Mouse (Mus musculus): ENCODE results near the gene Cyp4f13. TPM values are rescaled to one million over a fixed set of nuclear protein-coding genes. Genes with fewer than 3 reads are reported as not detected.

Gene Cyp4f13
- total RNA-seq, 2 experiments from 2014 or later = 22.6 to 25.2 TPM

DNA sequence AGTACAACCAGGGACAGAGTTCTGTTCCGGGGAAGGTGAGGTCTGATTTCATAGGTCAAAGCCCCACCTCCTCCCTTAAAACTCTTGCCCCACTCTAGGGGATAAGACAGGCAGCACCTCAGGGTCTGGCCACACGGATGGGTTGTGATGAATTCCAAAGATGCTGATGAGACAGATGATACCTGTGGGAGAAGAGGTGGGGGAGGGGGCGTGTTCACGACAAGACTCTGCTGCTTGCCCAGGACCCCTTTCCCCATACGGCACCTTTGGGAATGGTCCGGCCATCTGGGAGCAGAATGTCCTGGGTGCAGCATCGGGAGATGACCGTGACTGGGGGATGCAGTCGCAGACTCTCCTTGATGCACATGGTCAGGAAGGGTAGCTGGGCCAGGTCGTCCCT, 41.0 kb downstream of the Cyp4f13 start:
- DNase-seq (ENCODE audit: low spot score in 2 of 2) = no peak

DNA sequence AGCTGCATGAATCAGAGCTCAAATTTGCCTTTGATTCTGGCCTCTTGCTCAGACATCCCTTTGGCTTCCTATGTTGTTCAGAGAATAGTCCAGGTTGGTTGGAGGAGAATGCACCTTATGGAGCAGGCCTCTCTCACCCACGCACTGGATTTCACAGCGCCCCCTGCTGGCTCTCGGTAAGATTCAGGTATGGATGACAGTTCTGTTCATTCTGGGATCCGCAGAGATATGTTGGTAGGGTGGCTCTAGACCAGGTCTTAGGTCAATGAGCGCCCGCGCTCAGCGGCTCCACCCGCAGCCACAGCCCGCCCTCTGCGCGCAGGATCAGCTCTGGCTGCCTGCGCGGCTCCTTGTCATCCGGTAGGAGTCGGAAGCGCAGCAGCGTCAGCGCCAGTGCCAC, 42.0 kb downstream of the Cyp4f13 start:
- DNase-seq (ENCODE audit: low spot score in 2 of 2) = peak; percentile 14 to 22

DNA sequence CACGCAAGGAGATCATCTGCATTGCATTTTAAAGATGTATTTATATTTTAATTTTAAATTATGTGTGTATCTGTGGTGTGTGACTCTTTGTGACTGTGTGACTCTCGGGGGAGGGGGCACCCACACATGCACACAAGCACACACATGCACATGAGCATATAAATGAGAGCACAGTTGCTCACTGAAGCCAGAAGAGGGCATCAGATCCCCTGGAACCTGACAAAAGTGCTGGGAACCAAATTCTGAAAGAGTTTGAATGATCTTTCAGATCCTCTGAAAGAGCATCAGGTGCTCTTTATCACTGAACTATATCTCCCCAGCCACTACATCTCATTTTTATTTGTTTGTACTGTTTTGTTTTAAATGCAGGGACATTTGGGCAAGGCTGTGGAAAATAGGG, 42.8 kb downstream of the Cyp4f13 start:
- no peak for DNase-seq (ENCODE audit: low spot score in 2 of 2)

DNA sequence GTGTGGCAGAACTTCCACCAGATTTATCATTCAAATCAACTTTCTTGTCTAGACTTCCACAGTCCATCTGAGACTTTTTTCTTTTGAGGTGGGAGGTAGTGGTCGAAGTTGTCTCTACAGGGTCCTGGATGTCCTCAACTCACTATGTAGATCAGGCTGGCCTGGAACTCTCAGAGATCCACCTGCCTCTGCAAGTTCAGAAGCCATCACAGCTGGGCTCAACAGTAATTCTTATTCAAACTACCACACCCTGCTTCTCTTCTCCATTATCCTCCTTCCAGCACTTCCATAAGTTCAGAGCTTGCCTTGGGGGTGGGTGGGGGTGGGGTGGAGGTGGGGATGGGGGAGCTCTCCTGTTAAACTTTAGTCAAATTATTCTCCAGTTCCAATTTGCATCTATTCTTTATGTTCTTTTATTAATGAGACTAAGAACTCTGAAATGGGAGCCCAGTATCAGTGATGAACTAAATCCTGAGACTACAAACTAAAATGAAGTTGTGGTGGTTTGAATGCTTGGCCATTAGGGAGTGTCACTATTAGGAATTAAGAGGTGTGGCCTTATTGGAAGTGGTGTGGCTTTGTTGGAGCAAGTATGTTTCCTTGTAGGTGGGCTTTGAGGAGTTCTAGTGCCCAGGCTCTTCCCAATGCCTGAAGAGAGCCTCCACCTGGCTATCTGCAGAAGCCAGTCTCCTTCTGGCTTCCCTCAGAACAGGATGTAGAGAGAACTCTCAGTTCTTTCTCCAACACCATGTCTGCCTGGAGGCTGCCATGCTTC, 45.3 kb downstream of the Cyp4f13 start:
- no peak for DNase-seq (ENCODE audit: low spot score in 2 of 2)

DNA sequence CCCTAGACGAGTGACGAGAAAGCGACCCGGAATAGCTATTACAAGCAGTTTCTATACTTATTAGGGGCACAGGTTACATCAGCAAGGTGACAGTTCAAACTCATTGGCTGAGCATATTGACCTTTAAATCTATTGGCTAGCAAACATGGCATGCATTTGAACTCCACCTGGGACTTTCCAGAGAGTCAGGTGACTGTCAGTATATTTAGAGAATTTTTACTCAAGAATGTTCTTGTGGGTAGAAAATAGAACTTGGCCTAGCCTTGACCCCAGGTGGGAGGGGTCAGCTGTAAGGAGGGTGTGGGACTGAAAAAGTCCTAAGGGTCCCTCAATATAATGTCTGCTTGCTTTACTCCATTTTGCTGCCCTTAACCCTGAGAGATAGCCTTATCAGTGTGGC, 51.8 kb downstream of the Cyp4f13 start:
- no peak for DNase-seq (ENCODE audit: low spot score in 2 of 2)

DNA sequence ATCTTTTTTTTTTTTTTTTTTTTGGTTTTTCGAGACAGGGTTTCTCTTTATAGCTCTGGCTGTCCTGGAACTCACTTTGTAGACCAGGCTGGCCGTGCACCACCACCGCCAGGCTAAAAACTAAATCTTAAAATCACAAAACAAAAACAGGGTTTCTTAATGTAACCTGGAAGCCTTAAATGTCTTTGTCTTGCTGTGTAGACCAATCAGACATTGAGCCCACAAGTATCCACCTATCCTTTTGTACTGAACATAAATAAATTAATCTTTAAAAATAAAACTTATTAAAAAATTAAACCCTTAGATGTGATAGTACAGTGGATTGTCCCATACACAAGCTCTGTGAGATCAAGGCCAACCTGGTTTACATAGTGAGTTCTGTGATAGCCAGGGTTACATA, 53.3 kb downstream of the Cyp4f13 start:
- no peak for DNase-seq (ENCODE audit: low spot score in 2 of 2)

DNA sequence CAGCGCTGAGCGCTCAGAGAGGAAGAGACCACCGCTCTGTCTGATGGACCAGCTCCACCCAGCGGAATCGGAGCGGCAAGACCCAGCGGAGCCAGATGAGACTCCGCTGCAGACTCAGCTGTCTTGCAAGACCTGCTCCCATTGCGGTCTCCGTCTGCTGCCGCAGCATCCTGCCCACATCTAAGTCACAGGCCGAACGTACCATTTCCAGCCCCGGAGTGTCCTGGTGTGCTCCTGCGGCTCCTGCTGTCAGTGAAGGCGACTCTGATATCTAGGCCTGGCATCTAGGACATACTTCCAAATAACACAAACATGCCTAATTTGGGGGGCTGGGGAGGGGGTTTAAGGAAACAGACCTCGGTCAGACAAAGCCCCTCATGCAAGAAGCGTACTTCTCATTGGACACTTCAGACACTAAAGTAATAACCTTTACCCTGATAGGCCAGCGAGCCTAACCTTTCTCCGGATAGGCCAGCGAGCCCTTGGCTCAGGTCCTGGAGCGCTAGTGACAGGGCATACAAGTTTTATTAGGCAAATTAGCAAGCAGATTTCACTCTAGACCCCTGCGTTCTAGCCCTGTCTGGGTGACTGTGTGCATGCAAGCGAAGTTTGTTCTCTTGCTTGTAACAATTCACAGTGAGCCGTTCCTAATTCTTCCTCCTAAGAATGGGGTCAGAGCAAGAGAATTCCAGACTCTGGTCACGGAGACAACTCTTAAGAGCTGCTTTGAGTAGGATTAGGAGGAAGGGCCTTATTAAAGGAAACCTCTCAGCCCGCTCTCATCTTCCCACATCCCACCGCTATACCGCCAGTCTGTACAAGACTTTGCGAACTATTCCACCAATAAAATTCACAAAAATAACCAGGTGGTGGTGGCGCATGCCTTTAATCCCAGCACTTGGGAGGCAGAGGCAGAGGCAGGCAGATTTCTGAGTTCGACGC, 55.7 kb downstream of the Cyp4f13 start, which contains the start of gene Zfp870:
Gene Zfp870, minus strand, starts transcription at position 404 of the 942 bp plus-strand sequence.
- DNase-seq (ENCODE audit: low spot score in 2 of 2) = peak; percentile 90 to 96

DNA sequence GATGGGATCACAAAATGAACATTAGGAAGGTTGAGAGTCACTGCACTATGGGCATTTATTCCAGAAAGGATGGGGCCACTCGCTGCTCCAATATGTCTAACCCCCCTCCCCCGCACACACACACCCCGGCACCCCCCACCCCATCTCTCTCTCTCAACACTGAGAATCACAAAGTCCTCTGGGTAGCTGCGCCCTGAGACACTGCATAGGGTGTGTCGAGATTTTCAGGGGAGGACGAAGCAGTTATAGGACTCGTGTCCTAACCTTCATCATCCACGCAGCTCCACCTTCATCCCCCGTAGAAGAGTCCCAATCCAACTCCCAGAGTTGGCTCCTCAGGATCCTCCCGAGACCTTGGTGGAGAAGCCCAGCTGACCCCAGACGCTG, 56.4 kb downstream of the Cyp4f13 start:
- no peak for DNase-seq (ENCODE audit: low spot score in 2 of 2)

DNA sequence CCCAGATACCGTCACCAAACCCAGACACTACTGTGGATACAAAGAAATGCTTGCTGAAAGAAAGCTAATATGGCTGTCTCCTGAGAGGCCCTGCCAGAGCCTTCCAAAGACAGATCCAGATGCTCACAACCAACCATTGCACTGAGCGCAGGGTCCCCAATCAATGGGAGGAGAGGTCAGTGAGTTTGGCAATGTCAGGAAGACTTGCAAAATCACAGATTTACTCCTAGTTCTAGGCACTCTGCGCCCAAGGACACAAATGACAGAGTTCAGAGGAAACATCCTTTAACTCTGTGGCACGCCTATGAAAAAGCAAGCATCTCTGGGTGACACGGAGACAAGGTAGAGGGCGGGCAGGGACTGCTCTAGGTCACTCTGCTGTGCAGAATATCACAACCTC, 57.6 kb downstream of the Cyp4f13 start:
- DNase-seq (ENCODE audit: low spot score in 2 of 2) = no peak

DNA sequence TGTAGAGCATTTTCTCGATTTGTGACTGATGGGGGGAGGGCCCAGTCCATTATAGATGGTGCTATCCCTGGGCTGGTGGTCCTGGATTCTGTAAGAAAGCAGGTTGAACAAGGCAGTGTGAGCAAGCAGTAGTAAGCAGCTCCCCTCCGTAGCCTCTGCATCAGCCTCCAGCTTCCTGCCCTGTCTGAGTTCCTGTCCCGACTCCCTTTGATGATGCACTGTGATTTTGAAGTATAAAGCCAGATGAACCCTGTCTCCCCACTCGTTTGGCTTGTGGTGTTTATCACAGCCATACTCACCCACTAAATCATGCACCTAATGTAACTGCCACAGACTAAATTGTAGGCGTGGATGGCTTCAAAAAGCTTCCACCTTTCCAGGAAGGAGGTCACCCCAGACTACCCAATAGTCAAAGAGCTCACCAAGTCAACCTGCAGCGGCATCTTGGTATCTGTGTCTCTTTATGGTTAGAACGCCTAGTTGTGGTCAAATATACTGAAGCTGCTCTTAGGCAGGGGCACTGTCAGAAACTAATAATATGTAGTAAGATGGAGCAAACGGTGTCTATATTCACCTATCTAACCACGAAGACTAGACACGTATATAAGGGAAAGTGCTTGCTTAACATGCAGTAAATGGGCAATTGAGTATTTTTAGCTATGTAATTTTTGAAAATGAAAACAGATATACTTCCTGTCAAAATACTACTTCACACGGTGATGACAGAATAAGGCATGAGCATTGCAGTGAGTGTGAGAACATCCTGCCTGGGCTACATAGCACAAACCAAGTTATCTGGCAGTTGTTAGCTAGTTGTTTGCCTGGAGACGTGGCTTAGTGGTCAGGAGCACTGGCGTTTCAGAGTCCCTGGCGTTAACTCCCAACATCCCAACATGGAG, 66.6 kb downstream of the Cyp4f13 start:
- DNase-seq (ENCODE audit: low spot score in 2 of 2) = no peak

DNA sequence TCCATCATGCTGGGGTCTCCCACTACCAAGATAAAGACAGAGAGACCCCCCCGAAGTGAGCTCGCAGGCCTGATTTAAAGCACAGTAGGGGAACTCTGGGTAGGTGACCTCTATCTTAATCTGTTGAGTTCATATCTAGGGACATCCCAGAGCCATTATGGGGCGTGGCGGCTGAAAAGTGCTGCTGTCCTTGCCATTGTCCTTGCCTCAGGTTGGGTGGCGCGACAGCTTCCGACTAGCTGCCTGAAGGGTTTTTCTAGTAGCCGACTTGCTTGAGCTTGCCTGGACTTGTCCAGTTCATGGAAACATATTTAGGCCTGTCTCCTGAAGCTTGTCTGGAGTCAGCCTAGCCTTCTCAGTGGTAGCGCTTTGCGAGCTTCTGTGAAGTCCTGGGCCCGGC, 68.4 kb downstream of the Cyp4f13 start:
- DNase-seq (ENCODE audit: low spot score in 2 of 2) = no peak

DNA sequence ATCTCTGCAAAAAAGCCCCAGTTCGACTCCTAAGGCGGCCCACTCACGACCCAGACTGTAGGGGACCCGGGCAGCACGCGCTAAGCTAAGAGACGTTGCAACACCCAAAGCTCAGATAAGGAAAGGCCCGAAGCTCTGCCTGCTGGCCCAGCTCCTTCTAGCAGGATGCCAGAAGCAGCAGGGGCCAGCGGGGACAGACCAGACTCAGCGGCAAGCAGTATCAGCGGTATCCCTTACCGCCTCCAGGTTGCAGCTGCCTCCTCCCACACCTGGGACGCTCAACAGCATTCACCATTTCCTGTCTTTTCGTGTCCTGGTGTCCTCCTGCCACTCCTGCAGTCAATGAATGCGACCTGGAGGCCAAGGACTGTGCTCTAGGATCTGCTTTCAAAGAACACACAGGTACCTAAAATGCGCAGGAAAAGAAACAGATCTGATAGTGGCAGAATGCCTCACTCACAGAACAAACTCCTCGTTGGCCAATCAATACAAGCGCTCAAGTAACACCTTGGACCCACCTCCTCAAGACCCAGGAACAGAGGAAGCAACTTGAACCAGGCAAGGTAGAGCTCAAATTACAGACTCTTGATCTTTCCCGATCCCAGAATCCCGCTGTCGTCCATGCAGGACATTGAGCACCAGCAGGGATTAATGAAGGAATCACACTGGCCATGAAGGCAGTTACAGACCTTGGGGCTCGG, 69.6 kb downstream of the Cyp4f13 start:
- no peak for DNase-seq (ENCODE audit: low spot score in 2 of 2)

Other genes starting within 250 kb of the Cyp4f13 start
- gene Zfp871, start 159.1 kb downstream of the Cyp4f13 start, total RNA-seq (2021) = 10 to 100 TPM; 80.3 to 82.6 TPM
- 10 to 100 TPM in 1 of 2 experiments, 1 to 10 TPM in 1; 7.9 to 10.4 TPM for gene Zfp811, start 137.5 kb downstream of the Cyp4f13 start, total RNA-seq (2021)
- 10 to 100 TPM; 23.0 to 26.0 TPM for gene Zfp799, start 117.1 kb downstream of the Cyp4f13 start, total RNA-seq (2021)
- 10 to 100 TPM in 1 of 2 experiments, 1 to 10 TPM in 1; 8.9 to 11.1 TPM for gene Zfp870, start 55.8 kb downstream of the Cyp4f13 start, total RNA-seq (2021)
- gene Cyp4f14, start 30.1 kb downstream of the Cyp4f13 start, total RNA-seq (2021) = 1 to 10 TPM; 2.6 to 3.8 TPM
- 1 to 10 TPM; 4.0 to 4.8 TPM for gene Zfp472, start 18.4 kb upstream of the Cyp4f13 start, total RNA-seq (2021)
- gene Zfp952, start 45.7 kb upstream of the Cyp4f13 start, total RNA-seq (2021) = 10 to 100 TPM; 18.6 to 19.2 TPM
- 10 to 100 TPM; 18.6 to 20.3 TPM for gene Zfp763, start 86.0 kb upstream of the Cyp4f13 start, total RNA-seq (2021)
- not detected for gene 4921501E09Rik, start 120.7 kb upstream of the Cyp4f13 start, total RNA-seq (2021)
- gene Zfp563, start 141.9 kb upstream of the Cyp4f13 start, total RNA-seq (2021) = 10 to 100 TPM; 15.6 to 20.5 TPM
- gene Morc2b, start 192.3 kb upstream of the Cyp4f13 start, total RNA-seq (2021) = 1 to 10 TPM; 1.2 to 1.4 TPM
- not detected for gene Olfr55, start 221.0 kb upstream of the Cyp4f13 start, total RNA-seq (2021)
- not detected for gene Olfr239, start 243.9 kb upstream of the Cyp4f13 start, total RNA-seq (2021)

All from layer of hippocampus, postnatal 14 days (tissue).